Mouse (Mus musculus): Measurements from ENCODE around the gene Sapcd2.
A peak's percentile ranks its signal among the peaks of the same experiment; 100 is the strongest.

The Sapcd2 gene

DNA sequence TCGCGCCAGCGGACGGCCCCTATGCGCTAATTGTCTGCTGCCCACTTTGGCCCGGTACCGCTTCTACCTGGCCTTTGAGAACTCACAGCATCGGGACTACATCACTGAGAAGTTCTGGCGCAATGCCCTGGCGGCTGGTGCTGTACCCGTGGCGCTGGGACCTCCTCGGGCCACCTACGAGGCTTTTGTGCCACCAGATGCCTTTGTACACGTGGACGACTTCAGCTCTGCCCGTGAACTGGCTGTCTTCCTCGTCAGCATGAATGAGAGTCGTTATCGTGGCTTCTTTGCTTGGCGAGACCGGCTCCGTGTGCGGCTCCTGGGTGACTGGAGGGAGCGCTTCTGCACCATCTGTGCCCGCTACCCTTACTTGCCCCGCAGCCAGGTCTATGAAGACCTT, 53.4 kb downstream of the Sapcd2 start:
- DNase-seq, result peak; percentile 67 to 70

DNA sequence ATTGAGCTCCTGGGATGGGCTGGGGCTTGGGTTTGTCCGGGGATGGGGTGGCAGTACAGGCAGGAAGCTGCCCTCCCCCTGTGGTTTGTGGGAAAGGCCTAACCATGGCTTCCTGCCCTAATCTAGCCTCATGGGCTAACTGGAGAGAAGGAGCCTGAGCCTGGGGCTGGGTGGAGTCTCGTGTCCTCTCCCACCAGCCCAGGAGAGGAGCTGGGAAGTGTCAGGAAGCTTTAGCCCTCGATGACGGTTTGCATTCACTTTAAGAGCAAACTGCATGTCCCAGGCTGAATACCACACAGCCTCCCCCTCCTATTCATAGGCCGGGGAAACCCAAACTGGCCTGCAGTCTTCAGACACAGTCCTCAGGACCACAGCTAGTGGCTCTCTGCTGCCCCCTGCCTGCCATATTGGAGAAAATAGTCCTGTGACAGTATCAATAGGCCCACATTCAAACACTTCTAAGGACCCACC, 54.6 kb downstream of the Sapcd2 start:
- peak; percentile 91 for DNase-seq

DNA sequence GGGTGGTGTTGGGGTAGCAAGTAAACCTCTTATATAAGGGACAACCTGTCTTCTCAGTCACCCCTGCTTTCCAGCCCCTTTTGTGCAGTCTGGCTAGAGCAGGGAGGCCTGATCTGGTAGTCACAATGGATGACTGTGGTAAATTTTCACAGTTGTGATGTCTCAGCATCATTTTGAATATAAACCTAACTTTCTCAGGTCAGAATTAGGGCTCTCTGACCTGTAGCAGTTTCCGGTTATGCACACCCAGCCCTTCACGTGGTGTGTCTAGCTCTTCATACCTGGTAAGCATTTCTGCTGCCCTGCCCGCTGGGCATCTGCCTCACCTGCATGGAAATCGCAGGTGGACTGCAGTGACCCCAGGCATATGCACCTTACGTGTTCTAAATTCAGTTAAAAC, 55.1 kb downstream of the Sapcd2 start:
- no peak for DNase-seq
